Mouse (Mus musculus) liver, embryonic 14.5 days (tissue): ENCODE measurements around the gene Gtf2ird1. TPM values are rescaled to one million over a fixed set of nuclear protein-coding genes. Genes with fewer than 3 reads are reported as not detected.

ENCODE experiments used
- ATAC-seq: fragments of 200-750 bp; cut with Nextera tagmentation; 2 replicates; pipeline ENCODE4 v1.8.0; 2017; ENCODE audit warnings: moderate number of reproducible peaks, mild to moderate bottlenecking, moderate library complexity; ENCODE audit not compliant: insufficient read depth
- DNase-seq, 3 experiments: peaks; one replicate each; pipeline ENCODE4 v3.0.0-alpha.2; 2012 to 2013; ENCODE audit warnings: low read depth in 3 of 3, low spot score in 3 of 3
- H3K27ac ChIP-seq: fragments of 300-500 bp; sonication (generic); 2 replicates; pipeline ENCODE4 v1.5.1; 2014; ENCODE audit warnings: moderate library complexity, mild to moderate bottlenecking, control low read depth, inconsistent platforms
- H3K27me3 ChIP-seq: fragments of 300-500 bp; sonication (generic); 2 replicates; pipeline ENCODE4 v1.6.1; 2014; ENCODE audit warnings: mild to moderate bottlenecking, low read length, moderate library complexity; ENCODE audit not compliant: control insufficient read depth, insufficient read depth
- H3K36me3 ChIP-seq: fragments of 300-500 bp; sonication (generic); replicated peaks from 2 replicates; pipeline ENCODE4 v1.6.1; 2014; ENCODE audit warnings: low read depth; ENCODE audit not compliant: control insufficient read depth, insufficient read depth
- H3K4me1 ChIP-seq, 2 experiments: fragments of 200-500 bp in 1 of 2; fragments of 300-500 bp in 1 of 2; sonication (generic) in 1 of 2; replicated peaks; 2 replicates each; pipeline ENCODE4 v1.6.1; 2012 to 2014; ENCODE audit warnings: antibody characterized with exemption in 1 of 2, inconsistent platforms in 1 of 2, low read length in 1 of 2; ENCODE audit not compliant: control insufficient read depth in 2 of 2, insufficient read depth in 2 of 2
- H3K4me2 ChIP-seq: fragments of 300-500 bp; sonication (generic); 2 replicates; pipeline ENCODE4 v1.6.1; 2014; ENCODE audit warnings: low read depth, mild to moderate bottlenecking, control low read depth, moderate library complexity
- H3K4me3 ChIP-seq, 2 experiments: fragments of 200-500 bp in 1 of 2; fragments of 300-500 bp in 1 of 2; sonication (generic) in 1 of 2; 2 replicates each; pipeline ENCODE4 v1.5.1; 2012 to 2014; ENCODE audit warnings: low read depth in 2 of 2, low read length in 2 of 2, mild to moderate bottlenecking in 2 of 2, control low read depth in 1 of 2, inconsistent platforms in 1 of 2, moderate library complexity in 1 of 2; ENCODE audit not compliant: insufficient read depth in 1 of 2
- H3K9ac ChIP-seq: fragments of 300-500 bp; sonication (generic); replicated peaks from 2 replicates; pipeline ENCODE4 v1.6.1; 2014; ENCODE audit warnings: mild to moderate bottlenecking, control low read depth, moderate library complexity
- H3K9me3 ChIP-seq: fragments of 300-500 bp; sonication (generic); 2 replicates; pipeline ENCODE4 v1.6.1; 2016; ENCODE audit warnings: low read length, mixed read lengths; ENCODE audit not compliant: control insufficient read depth
- CTCF ChIP-seq: IDR thresholded peaks from 2 replicates; pipeline ENCODE4 v1.5.1; 2016; ENCODE audit warnings: antibody characterized with exemption, low read depth, control low read depth
- EP300 ChIP-seq: IDR thresholded peaks from 2 replicates; pipeline ENCODE4 v1.6.1; 2016; ENCODE audit warnings: antibody characterized with exemption, low read depth
- WGBS: fragments of 180-500 bp; shearing (Covaris S2); extraction: QIAGEN DNeasy Blood & Tissue Kit; methylation state at CpG from one replicate; pipeline ENCODE4 v1.1.7; 2014; ENCODE audit not compliant: insufficient replicate concordance; 5-methylcytosine and 5-hydroxymethylcytosine counted together
- polyA plus RNA-seq, 2 experiments: library from polyadenylated mRNA; depleted of rRNA in 1 of 2; stranded (reverse) in 1 of 2; unstranded in 1 of 2; fragments of >200 nt; fragmentation: Nextera tagmentation in 1 of 2; extraction: Ambion mirVana in 1 of 2; gene quantifications; 2 replicates each; pipeline versions ENCODE4 v1.2.1 to v1.2.3; 2012 to 2014

Gtf2ird1 gene
- polyA plus RNA-seq, 2 experiments: 7.5 to 8.4 TPM

GRCm38 (mm10) chr5:134500062-134500461 lies 43.5 kb upstream of the Gtf2ird1 start:
- no peak overlapping the region for H3K4me2 ChIP-seq
- peak in 2 of 3 experiments; percentile 31 for DNase-seq
- H3K4me1 ChIP-seq: no peaks in the 10 kb centered on the region
- WGBS: 50% methylated on average over 4 of the region's 4 CpGs
- H3K9ac ChIP-seq: no peak overlapping the region
- H3K36me3 ChIP-seq: no peaks in the 10 kb centered on the region
- ATAC-seq: no peak
- no peaks in the 10 kb centered on the region for H3K9me3 ChIP-seq
- TF ChIP-seq CTCF (peak; percentile 88), EP300 (no peak)
- no peaks in the 10 kb centered on the region for H3K27me3 ChIP-seq
- no peak overlapping the region for H3K4me3 ChIP-seq
- no peak overlapping the region for H3K27ac ChIP-seq

GRCm38 (mm10) chr5:134497026-134497425 lies 40.5 kb upstream of the Gtf2ird1 start:
- DNase-seq (no peak), ATAC-seq (no peak)
- H3K27me3 ChIP-seq: no peaks in the 10 kb centered on the region
- no peaks in the 10 kb centered on the region for H3K4me1 ChIP-seq
- no peaks in the 10 kb centered on the region for H3K9me3 ChIP-seq
- no peak overlapping the region for H3K4me2 ChIP-seq
- H3K27ac ChIP-seq: no peak overlapping the region
- no peak overlapping the region for H3K4me3 ChIP-seq
- WGBS: 73% methylated on average over 5 of the region's 5 CpGs
- no peak for TF ChIP-seq CTCF
- TF ChIP-seq EP300: no peak
- H3K9ac ChIP-seq: no peak overlapping the region
- no peaks in the 10 kb centered on the region for H3K36me3 ChIP-seq

- no peak for TF ChIP-seq CTCF
- H3K4me1 ChIP-seq: 0 out of 4 replicates have a peak, but pooled peaks cover 0 to 2% of the 10 kb centered on the region in 2 experiments
- H3K9me3 ChIP-seq: no peaks in the 10 kb centered on the region
- H3K36me3 ChIP-seq: no peaks in the 10 kb centered on the region
- no peak overlapping the region for H3K27ac ChIP-seq
- no peak for DNase-seq
- no peak overlapping the region for H3K4me3 ChIP-seq
- no peak for ATAC-seq
- no peaks in the 10 kb centered on the region for H3K27me3 ChIP-seq
- WGBS: 68% methylated on average over 4 of the region's 4 CpGs
- no peak overlapping the region for H3K9ac ChIP-seq
- no peak overlapping the region for H3K4me2 ChIP-seq
Observed at GRCm38 (mm10) chr5:134495796-134496195, 39.3 kb upstream of the Gtf2ird1 start.

DNA sequence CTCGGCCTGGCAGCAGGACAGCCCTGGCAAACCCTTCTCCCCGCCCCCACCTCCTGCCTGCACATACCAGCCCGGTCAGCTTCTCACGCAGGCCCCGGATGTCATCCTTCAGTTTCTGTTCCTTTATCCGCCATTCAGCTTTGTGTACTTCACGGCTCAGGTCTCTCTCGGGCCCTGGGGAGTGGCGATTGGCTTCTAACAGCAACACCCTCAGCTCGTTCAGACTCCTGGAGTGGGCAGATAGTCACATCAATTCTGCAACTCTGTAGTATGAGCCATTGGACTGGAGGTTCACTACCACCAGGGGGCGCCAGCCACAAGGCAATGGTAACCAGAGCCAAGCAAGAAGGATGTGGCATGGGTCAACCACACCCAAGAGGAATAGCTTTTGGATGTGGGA lies 37.6 kb upstream of the Gtf2ird1 start:
- 28% methylated on average over 11 of the region's 11 CpGs for WGBS
- TF ChIP-seq CTCF: peak; percentile 98
- peak; percentile 42 for TF ChIP-seq EP300

DNA sequence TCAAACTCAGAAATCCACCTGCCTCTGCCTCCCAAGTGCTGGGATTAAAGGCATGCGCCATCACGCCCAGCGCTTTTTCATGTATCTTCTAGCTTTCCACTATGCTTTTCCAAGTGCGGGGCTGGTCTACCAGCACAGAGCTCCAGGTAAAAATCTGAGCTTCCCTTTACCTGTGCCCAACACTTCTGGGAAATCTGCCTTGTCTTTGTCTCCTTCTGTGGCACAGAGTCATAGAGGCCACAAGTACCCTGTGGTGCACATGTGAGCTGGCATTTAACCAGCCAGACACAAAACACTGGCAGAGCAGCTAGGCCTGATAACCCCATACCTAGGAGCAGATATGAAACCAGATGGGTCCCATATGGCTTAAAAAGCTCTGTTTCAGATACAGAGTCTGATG lies 36.4 kb upstream of the Gtf2ird1 start:
- ATAC-seq: no peak
- no peak overlapping the region for H3K4me2 ChIP-seq
- 91% methylated on average over 4 of the region's 4 CpGs for WGBS
- no peaks in the 10 kb centered on the region for H3K36me3 ChIP-seq
- no peak for DNase-seq
- H3K4me1 ChIP-seq: 0 out of 4 replicates have a peak, but pooled peaks cover 0 to 2% of the 10 kb centered on the region in 2 experiments
- H3K9me3 ChIP-seq: no peaks in the 10 kb centered on the region
- no peak overlapping the region for H3K27ac ChIP-seq
- no peak overlapping the region for H3K4me3 ChIP-seq
- TF ChIP-seq CTCF (no peak), EP300 (no peak)
- H3K27me3 ChIP-seq: no peaks in the 10 kb centered on the region
- H3K9ac ChIP-seq: no peak overlapping the region

More for the DNA sequence above, 37.6 kb upstream of the Gtf2ird1 start:
- DNase-seq (peak; percentile 70 to 73 (median 71)), ATAC-seq (peak; percentile 82)
- Histone ChIP-seq H3K4me3 (no peak overlapping the region), H3K4me2 (peak overlapping the region; percentile 34), H3K4me1 (0 out of 4 replicates have a peak, but pooled peaks cover 0 to 2% of the 10 kb centered on the region in 2 experiments), H3K27me3 (no peaks in the 10 kb centered on the region), H3K9ac (no peak overlapping the region), H3K27ac (no peak overlapping the region), H3K36me3 (no peaks in the 10 kb centered on the region), H3K9me3 (no peaks in the 10 kb centered on the region)
